35 mouse cellular contexts compared by ENCODE assay signal in the genomic region with DNA sequence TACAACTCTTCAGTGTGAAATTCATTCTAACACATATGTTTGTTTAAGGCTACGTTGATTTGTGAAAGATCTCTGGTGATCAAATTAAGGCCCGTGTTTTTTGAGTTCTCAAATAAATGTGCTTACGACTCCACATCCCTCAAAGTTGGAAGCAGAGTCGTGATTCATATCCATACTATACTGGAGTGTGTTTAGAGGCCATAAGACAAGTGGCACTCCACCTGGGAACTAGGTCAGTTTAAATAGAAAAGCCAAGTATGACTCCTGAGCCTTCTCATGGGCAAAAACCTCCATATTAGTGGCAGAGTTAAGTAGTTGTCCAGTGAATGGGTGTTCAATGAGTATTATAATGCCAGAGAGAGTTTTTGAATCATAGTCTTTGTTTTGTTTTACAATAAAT. TPM values are rescaled to one million over a fixed set of nuclear protein-coding genes. Genes with fewer than 3 reads are reported as not detected.
"Had no signal": no experiment of that assay in that cellular context is flagged by ENCODE, and none has a peak within 500 bp of the region (broad histone marks: within the 10 kb centered on the region; RNA-seq: fewer than 3 reads in every experiment).

No protein-coding gene starts in this region.

- H3K9me3 ChIP-seq: heart, embryonic 10.5 days; heart, embryonic 12.5 days; heart, embryonic 13.5 days; heart, embryonic 15.5 days; hindbrain, embryonic 10.5 days; hindbrain, embryonic 12.5 days; hindbrain, embryonic 13.5 days; hindbrain, embryonic 15.5 days; intestine, embryonic 15.5 days; kidney, embryonic 15.5 days had no signal

- ATAC-seq: hindbrain, embryonic 16.5 days; hindbrain, postnatal 0 days; inflammation-experienced regulatory T-cells, adult 6 months; intestine, embryonic 15.5 days; intestine, embryonic 16.5 days; intestine, postnatal 0 days had no signal

- H3K36me3 ChIP-seq: heart, embryonic 10.5 days; heart, embryonic 12.5 days; heart, embryonic 13.5 days; heart, embryonic 15.5 days; hindbrain, embryonic 10.5 days; hindbrain, embryonic 12.5 days; hindbrain, embryonic 13.5 days; hindbrain, embryonic 15.5 days; intestine, embryonic 15.5 days; kidney, embryonic 15.5 days had no signal

- H3K4me1 ChIP-seq: heart, embryonic 10.5 days; heart, embryonic 12.5 days; heart, embryonic 13.5 days; heart, embryonic 15.5 days; hindbrain, embryonic 10.5 days; hindbrain, embryonic 12.5 days; hindbrain, embryonic 13.5 days; hindbrain, embryonic 15.5 days; intestine, embryonic 15.5 days; kidney, embryonic 15.5 days had no signal

- DNase-seq: heart, postnatal 10 days; heart, postnatal 14 days; heart, postnatal 36 days; heart, postnatal 4 days; kidney, adult 11 months; kidney, adult 18-20 months; kidney, adult 2 months; kidney, adult 8-10 months; kidney, adult 9 months; kidney, postnatal 10 days; kidney, postnatal 14 days; kidney, postnatal 25 days; kidney, postnatal 36 days; kidney, postnatal 4 days; layer of hippocampus, adult 9-11 months; layer of hippocampus, postnatal 36 days had no signal

- H3K27me3 ChIP-seq: heart, embryonic 12.5 days; heart, embryonic 13.5 days; heart, embryonic 15.5 days; hindbrain, embryonic 12.5 days; hindbrain, embryonic 13.5 days; hindbrain, embryonic 15.5 days; intestine, embryonic 15.5 days; kidney, embryonic 15.5 days had no signal

- H3K27ac ChIP-seq: heart, embryonic 10.5 days; heart, embryonic 13.5 days; heart, embryonic 15.5 days; hindbrain, embryonic 10.5 days; hindbrain, embryonic 12.5 days; hindbrain, embryonic 13.5 days; hindbrain, embryonic 14.5 days; hindbrain, embryonic 15.5 days; hindbrain, postnatal 0 days; intestine, embryonic 15.5 days; kidney, embryonic 15.5 days; kidney, postnatal 0 days; layer of hippocampus, adult 2 months had no signal

- H3K4me3 ChIP-seq: heart, embryonic 10.5 days; heart, embryonic 12.5 days; heart, embryonic 13.5 days; heart, embryonic 15.5 days; hindbrain, embryonic 10.5 days; hindbrain, embryonic 12.5 days; hindbrain, embryonic 13.5 days; hindbrain, embryonic 15.5 days; intestine, embryonic 15.5 days; kidney, embryonic 15.5 days; layer of hippocampus, adult 2 months had no signal

- H3K9ac ChIP-seq: heart, embryonic 12.5 days; heart, embryonic 13.5 days; heart, embryonic 15.5 days; hindbrain, embryonic 12.5 days; hindbrain, embryonic 13.5 days; hindbrain, embryonic 14.5 days; hindbrain, embryonic 15.5 days; intestine, embryonic 15.5 days; kidney, embryonic 15.5 days had no signal

- H3K4me2 ChIP-seq: heart, embryonic 11.5 days; heart, embryonic 12.5 days; heart, embryonic 13.5 days; heart, embryonic 15.5 days; hindbrain, embryonic 12.5 days; hindbrain, embryonic 13.5 days; hindbrain, embryonic 14.5 days; hindbrain, embryonic 15.5 days; intestine, embryonic 15.5 days; kidney, embryonic 15.5 days had no signal

RNA-seq across cellular contexts. Expression of a gene that starts 13.4 kb away (rescaled TPM):
- polyA plus RNA-seq: inflammation-experienced regulatory T-cells, adult 6 months had no signal
